Mouse (Mus musculus) CD4-positive, CD25-positive, alpha-beta regulatory T cell, adult 4 months (primary cell): ENCODE measurements at regions not wholly inside any gene's neighbourhood (a gene's known extent, or its start where the extent isn't known, plus 50 kb on each side); places are given as distances from the start of the nearest gene placed in this dataset.

Experiments
- ATAC-seq: one replicate; pipeline ENCODE4 v1.8.0; 2017

GRCm38 (mm10) chr19:26296360-26296759 lies 308.5 kb upstream of the Smarca2 start:
- no peak for ATAC-seq

- no peak for ATAC-seq
These were observed 296.2 kb upstream of the Smarca2 start for GRCm38 (mm10) chr19:26308477-26309135.

GRCm38 (mm10) chr19:26318977-26319376 lies 285.9 kb upstream of the Smarca2 start:
- ATAC-seq, result no peak

GRCm38 (mm10) chr19:26323682-26324081 lies 281.2 kb upstream of the Smarca2 start:
- no peak for ATAC-seq

GRCm38 (mm10) chr19:26339120-26339519 lies 265.7 kb upstream of the Smarca2 start:
- ATAC-seq, result no peak

GRCm38 (mm10) chr19:26340155-26340554 lies 264.7 kb upstream of the Smarca2 start:
- ATAC-seq, result no peak

GRCm38 (mm10) chr19:26355054-26355453 lies 249.8 kb upstream of the Smarca2 start:
- no peak for ATAC-seq

GRCm38 (mm10) chr19:26383961-26384381 lies 220.9 kb upstream of the Smarca2 start:
- no peak for ATAC-seq

GRCm38 (mm10) chr19:26386075-26386474 lies 218.8 kb upstream of the Smarca2 start:
- no peak for ATAC-seq

- ATAC-seq, result no peak
These were observed 192.2 kb upstream of the Smarca2 start for GRCm38 (mm10) chr19:26412684-26413083.

- ATAC-seq, result peak; percentile 39
These were observed 190.3 kb upstream of the Smarca2 start for GRCm38 (mm10) chr19:26414476-26415024.

GRCm38 (mm10) chr19:26419781-26420180 lies 185.1 kb upstream of the Smarca2 start:
- ATAC-seq, result no peak

GRCm38 (mm10) chr19:26439163-26439562 lies 165.7 kb upstream of the Smarca2 start:
- no peak for ATAC-seq

- ATAC-seq, result no peak
These were observed 159.5 kb upstream of the Smarca2 start for GRCm38 (mm10) chr19:26445309-26445708.

- no peak for ATAC-seq
These were observed 157.3 kb upstream of the Smarca2 start for GRCm38 (mm10) chr19:26447427-26448023.

GRCm38 (mm10) chr19:26461712-26462111 lies 143.1 kb upstream of the Smarca2 start:
- no peak for ATAC-seq

- no peak for ATAC-seq
These were observed 139.6 kb upstream of the Smarca2 start for GRCm38 (mm10) chr19:26465228-26465627.

GRCm38 (mm10) chr19:26466244-26466643 lies 138.6 kb upstream of the Smarca2 start:
- no peak for ATAC-seq

GRCm38 (mm10) chr19:26467179-26467651 lies 137.6 kb upstream of the Smarca2 start:
- no peak for ATAC-seq

GRCm38 (mm10) chr19:26472659-26473058 lies 132.2 kb upstream of the Smarca2 start:
- no peak for ATAC-seq

- no peak for ATAC-seq
These were observed 131.6 kb upstream of the Smarca2 start for GRCm38 (mm10) chr19:26473211-26473610.

- no peak for ATAC-seq
These were observed 129.7 kb upstream of the Smarca2 start for GRCm38 (mm10) chr19:26475197-26475596.

GRCm38 (mm10) chr19:26475754-26476153 lies 129.1 kb upstream of the Smarca2 start:
- no peak for ATAC-seq
